10 mouse cellular contexts compared by ENCODE assay signal in the genomic region with DNA sequence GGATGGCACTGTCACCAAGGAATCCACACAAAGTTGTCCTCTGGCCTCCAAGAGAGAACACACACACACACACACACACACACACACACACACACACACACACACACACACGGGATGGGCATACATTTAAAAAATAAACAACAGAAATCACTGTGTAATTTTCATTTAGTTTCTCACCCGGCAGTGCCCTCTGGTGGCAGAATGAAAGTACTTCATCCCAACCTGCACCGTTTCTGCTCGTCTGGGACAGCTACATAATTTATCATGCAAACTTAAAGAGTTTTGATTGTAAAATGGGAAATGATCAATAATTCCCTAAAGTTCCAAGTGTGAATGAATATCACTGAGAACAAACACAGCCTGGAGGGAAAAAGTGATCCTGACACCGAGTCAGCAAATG.
DNase-seq lines count a peak whose midpoint lies in the region; ATAC-seq lines count a peak whose summit lies in the region.
"Had no signal": no experiment of that assay in that cellular context is flagged by ENCODE, and none has a peak within 500 bp of the region (broad histone marks: within the 10 kb centered on the region; RNA-seq: fewer than 3 reads in every experiment).

No protein-coding gene starts in this region.

- H3K9me3 ChIP-seq in forebrain, embryonic 10.5 days: no peaks in the 10 kb centered on the region
- no peaks in the 10 kb centered on the region for H3K9me3 ChIP-seq in forebrain, embryonic 13.5 days (replicated peaks)
- no peaks in the 10 kb centered on the region for H3K9me3 ChIP-seq in midbrain, embryonic 11.5 days (ENCODE audit: control insufficient read depth, low read length)
- H3K9me3 ChIP-seq in midbrain, embryonic 15.5 days: no peaks in the 10 kb centered on the region
- H3K9me3 ChIP-seq: hindbrain, embryonic 15.5 days had no signal

- 14% methylated on average over 5 of the region's 5 CpGs for WGBS in forebrain, embryonic 10.5 days
- WGBS in forebrain, embryonic 13.5 days: 14% methylated on average over 5 of the region's 5 CpGs
- 18% methylated on average over 5 of the region's 5 CpGs for WGBS in midbrain, embryonic 11.5 days
- WGBS in midbrain, embryonic 15.5 days: 11% methylated on average over 5 of the region's 5 CpGs

- no peak overlapping the region for H3K4me3 ChIP-seq in forebrain, embryonic 10.5 days
- no peak overlapping the region for H3K4me3 ChIP-seq in forebrain, embryonic 13.5 days
- H3K4me3 ChIP-seq in midbrain, embryonic 11.5 days (ENCODE audit: low read depth, low read length): no peak overlapping the region
- H3K4me3 ChIP-seq in midbrain, embryonic 15.5 days: no peak overlapping the region
- H3K4me3 ChIP-seq: hindbrain, embryonic 15.5 days; myocyte had no signal

- H3K4me1 ChIP-seq in forebrain, embryonic 10.5 days: peaks cover 8% of the 10 kb centered on the region; the same call in 1 of the 2 replicates
- no peaks in the 10 kb centered on the region for H3K4me1 ChIP-seq in forebrain, embryonic 13.5 days
- H3K4me1 ChIP-seq in midbrain, embryonic 11.5 days (ENCODE audit: control insufficient read depth, insufficient read depth, low read length): no peaks in the 10 kb centered on the region
- H3K4me1 ChIP-seq in midbrain, embryonic 15.5 days: 0 out of 2 replicates have a peak, but pooled peaks cover 3% of the 10 kb centered on the region

- no peak for ATAC-seq in forebrain, embryonic 13.5 days
- no peak for ATAC-seq in midbrain, embryonic 11.5 days (ENCODE audit: low FRiP score)
- ATAC-seq in midbrain, embryonic 15.5 days (replicated peaks): no peak

- H3K4me2 ChIP-seq in forebrain, embryonic 13.5 days: no peak overlapping the region
- H3K4me2 ChIP-seq in midbrain, embryonic 11.5 days: no peak overlapping the region
- H3K4me2 ChIP-seq in midbrain, embryonic 15.5 days: no peak overlapping the region
- H3K4me2 ChIP-seq: hindbrain, embryonic 15.5 days had no signal

- no peaks in the 10 kb centered on the region for H3K27me3 ChIP-seq in forebrain, embryonic 10.5 days (ENCODE audit: poor library complexity, severe bottlenecking)
- no peaks in the 10 kb centered on the region for H3K27me3 ChIP-seq in forebrain, embryonic 13.5 days
- H3K27me3 ChIP-seq in midbrain, embryonic 11.5 days (ENCODE audit: control insufficient read depth, insufficient read depth, low read length): no peaks in the 10 kb centered on the region
- H3K27me3 ChIP-seq in midbrain, embryonic 15.5 days (replicated peaks): no peaks in the 10 kb centered on the region
- H3K27me3 ChIP-seq: hindbrain, embryonic 15.5 days had no signal

- H3K36me3 ChIP-seq in forebrain, embryonic 10.5 days (replicated peaks): no peaks in the 10 kb centered on the region
- H3K36me3 ChIP-seq in forebrain, embryonic 13.5 days (ENCODE audit: poor library complexity, severe bottlenecking): no peaks in the 10 kb centered on the region
- H3K36me3 ChIP-seq in midbrain, embryonic 11.5 days (ENCODE audit: control insufficient read depth, insufficient read depth, low read length): no peaks in the 10 kb centered on the region
- H3K36me3 ChIP-seq in midbrain, embryonic 15.5 days (replicated peaks): no peaks in the 10 kb centered on the region
- H3K36me3 ChIP-seq: hindbrain, embryonic 15.5 days had no signal

- H3K27ac ChIP-seq in forebrain, embryonic 10.5 days: no peak overlapping the region
- H3K27ac ChIP-seq in forebrain, embryonic 13.5 days: no peak overlapping the region
- H3K27ac ChIP-seq in midbrain, embryonic 11.5 days (ENCODE audit: low read depth, low read length): no peak overlapping the region
- no peak overlapping the region for H3K27ac ChIP-seq in midbrain, embryonic 15.5 days
- H3K27ac ChIP-seq: hindbrain, embryonic 15.5 days had no signal

- DNase-seq in forebrain, embryonic 10.5 days (ENCODE audit: extremely low spot score, low spot score): peak; percentile 47
- peak; percentile 96 for DNase-seq in midbrain, embryonic 11.5 days (ENCODE audit: low spot score, missing footprints)
- peak; percentile 19 to 47 for DNase-seq in adrenal gland, postnatal 36 days
- peak; percentile 69 for DNase-seq in heart, postnatal 4 days
- peak; percentile 63 for DNase-seq in lung, postnatal 10 days
- peak; percentile 64 for DNase-seq in thymus, postnatal 0 days (ENCODE audit: low spot score)

- no peak overlapping the region for H3K9ac ChIP-seq in forebrain, embryonic 13.5 days
- H3K9ac ChIP-seq in midbrain, embryonic 11.5 days (ENCODE audit: low read length): no peak overlapping the region
- H3K9ac ChIP-seq in midbrain, embryonic 15.5 days: no peak overlapping the region
- H3K9ac ChIP-seq: hindbrain, embryonic 15.5 days had no signal

Comparison
In these comparisons a context has a peak if more than half of its experiments do, and no peak if none do; other contexts are left out.
1. DNase-seq: peak in every context shown above with its lines; median percentile 96 in midbrain, embryonic 11.5 days; 69 in heart, postnatal 4 days; 64 in thymus, postnatal 0 days; 63 in lung, postnatal 10 days; 47 in forebrain, embryonic 10.5 days; 33 in adrenal gland, postnatal 36 days.